Mouse (Mus musculus) macrophage (primary cell): ENCODE measurements at regions not wholly inside any gene's neighbourhood (a gene's known extent, or its start where the extent isn't known, plus 50 kb on each side); places are given as distances from the start of the nearest gene placed in this dataset.

ENCODE experiments used
- H3K27ac ChIP-seq: fragments of 350-480 bp; formaldehyde crosslinking; 2 replicates; pipeline ENCODE4 v1.9.0; 2021
- H3K36me3 ChIP-seq: fragments of 350-480 bp; formaldehyde crosslinking; 2 replicates; pipeline ENCODE4 v1.9.0; 2021; ENCODE audit errors: inconsistent target
- H3K4me3 ChIP-seq: fragments of 350-480 bp; formaldehyde crosslinking; 2 replicates; pipeline ENCODE4 v1.9.0; 2021; ENCODE audit errors: inconsistent target
- H3K79me2 ChIP-seq: fragments of 350-480 bp; formaldehyde crosslinking; 2 replicates; pipeline ENCODE4 v1.9.0; 2021; ENCODE audit errors: inconsistent target
- WGBS: methylation state at CpG from one replicate; pipeline ENCODE4 v1.1.7; 2026; ENCODE audit warnings: inconsistent platforms; ENCODE audit not compliant: missing documents; 5-methylcytosine and 5-hydroxymethylcytosine counted together

- Histone ChIP-seq H3K79me2 (no peaks in the 10 kb centered on the region), H3K4me3 (no peak overlapping the region), H3K36me3 (no peaks in the 10 kb centered on the region), H3K27ac (no peak overlapping the region)
- WGBS = 35% methylated on average over 17 of the region's 17 CpGs
Observed at GRCm38 (mm10) chr1:35869381-35870143, 198.6 kb upstream of the Hs6st1 start.

GRCm38 (mm10) chr1:35870144-35870827 lies 197.9 kb upstream of the Hs6st1 start:
- Histone ChIP-seq H3K79me2 (no peaks in the 10 kb centered on the region), H3K4me3 (no peak overlapping the region), H3K36me3 (no peaks in the 10 kb centered on the region), H3K27ac (no peak overlapping the region)
- 86% methylated on average over 9 of the region's 9 CpGs for WGBS

- H3K4me3 ChIP-seq = no peak overlapping the region
- 77% methylated on average over 2 of the region's 2 CpGs for WGBS
- H3K27ac ChIP-seq = no peak overlapping the region
- no peaks in the 10 kb centered on the region for H3K36me3 ChIP-seq
- H3K79me2 ChIP-seq = no peaks in the 10 kb centered on the region
Observed at GRCm38 (mm10) chr1:35873038-35873437, 195.2 kb upstream of the Hs6st1 start.

- Histone ChIP-seq H3K4me3 (no peak overlapping the region), H3K27ac (no peak overlapping the region), H3K36me3 (no peaks in the 10 kb centered on the region), H3K79me2 (no peaks in the 10 kb centered on the region)
- 89% methylated on average over 10 of the region's 11 CpGs for WGBS
Observed at GRCm38 (mm10) chr1:35875210-35875811, 192.9 kb upstream of the Hs6st1 start.

- Histone ChIP-seq H3K36me3 (no peaks in the 10 kb centered on the region), H3K4me3 (no peak overlapping the region), H3K79me2 (no peaks in the 10 kb centered on the region), H3K27ac (no peak overlapping the region)
- 98% methylated on average over 4 of the region's 4 CpGs for WGBS
Observed at GRCm38 (mm10) chr1:35878426-35878825, 189.8 kb upstream of the Hs6st1 start.

GRCm38 (mm10) chr1:35879388-35880093 lies 188.7 kb upstream of the Hs6st1 start:
- WGBS = 92% methylated on average over 11 of the region's 11 CpGs

GRCm38 (mm10) chr1:35880562-35881265 lies 187.5 kb upstream of the Hs6st1 start:
- Histone ChIP-seq H3K36me3 (no peaks in the 10 kb centered on the region), H3K79me2 (no peaks in the 10 kb centered on the region), H3K27ac (no peak overlapping the region), H3K4me3 (no peak overlapping the region)
- 94% methylated on average over 6 of the region's 6 CpGs for WGBS

More at GRCm38 (mm10) chr1:35879388-35880093, 188.7 kb upstream of the Hs6st1 start:
- Histone ChIP-seq H3K27ac (no peak overlapping the region), H3K79me2 (no peaks in the 10 kb centered on the region), H3K4me3 (no peak overlapping the region), H3K36me3 (no peaks in the 10 kb centered on the region)

GRCm38 (mm10) chr1:35881521-35881920 lies 186.7 kb upstream of the Hs6st1 start:
- H3K27ac ChIP-seq = no peak overlapping the region
- no peaks in the 10 kb centered on the region for H3K36me3 ChIP-seq
- no peak overlapping the region for H3K4me3 ChIP-seq
- 100% methylated on average over 4 of the region's 4 CpGs for WGBS
- no peaks in the 10 kb centered on the region for H3K79me2 ChIP-seq

GRCm38 (mm10) chr1:35882101-35882500 lies 186.1 kb upstream of the Hs6st1 start:
- Histone ChIP-seq H3K36me3 (no peaks in the 10 kb centered on the region), H3K4me3 (no peak overlapping the region), H3K27ac (no peak overlapping the region), H3K79me2 (no peaks in the 10 kb centered on the region)
- 85% methylated on average over 1 of the region's 1 CpGs for WGBS

GRCm38 (mm10) chr1:35889731-35890499 lies 178.3 kb upstream of the Hs6st1 start:
- 47% methylated on average over 18 of the region's 19 CpGs for WGBS
- Histone ChIP-seq H3K27ac (no peak overlapping the region), H3K4me3 (no peak overlapping the region)

GRCm38 (mm10) chr1:35890500-35890900 lies 177.7 kb upstream of the Hs6st1 start:
- 37% methylated on average over 15 of the region's 15 CpGs for WGBS
- Histone ChIP-seq H3K4me3 (no peak overlapping the region), H3K27ac (no peak overlapping the region), H3K36me3 (no peaks in the 10 kb centered on the region), H3K79me2 (no peaks in the 10 kb centered on the region)

More at GRCm38 (mm10) chr1:35889731-35890499, 178.3 kb upstream of the Hs6st1 start:
- H3K36me3 ChIP-seq = no peaks in the 10 kb centered on the region
- H3K79me2 ChIP-seq = no peaks in the 10 kb centered on the region

GRCm38 (mm10) chr1:35899536-35899935 lies 168.7 kb upstream of the Hs6st1 start:
- Histone ChIP-seq H3K4me3 (no peak overlapping the region), H3K27ac (no peak overlapping the region), H3K36me3 (no peaks in the 10 kb centered on the region), H3K79me2 (no peaks in the 10 kb centered on the region)
- 86% methylated on average over 1 of the region's 1 CpGs for WGBS

- H3K79me2 ChIP-seq = no peaks in the 10 kb centered on the region
- 96% methylated on average over 9 of the region's 9 CpGs for WGBS
- H3K4me3 ChIP-seq = no peak overlapping the region
- no peak overlapping the region for H3K27ac ChIP-seq
- no peaks in the 10 kb centered on the region for H3K36me3 ChIP-seq
Observed at GRCm38 (mm10) chr1:35904001-35904547, 164.1 kb upstream of the Hs6st1 start.
